Comparison of ENCODE assay signal across 10 mouse cellular contexts in genomic region chr6:90746331-90746864, GRCm38 (mm10).
DNase-seq lines count a peak whose midpoint lies in the region; ATAC-seq and TF ChIP-seq lines count a peak whose summit lies in the region.
"Had no signal": no experiment of that assay in that cellular context is flagged by ENCODE, and none has a peak within 500 bp of the region (broad histone marks: within the 10 kb centered on the region; RNA-seq: fewer than 3 reads in every experiment).

No protein-coding gene starts in this region.

- DNase-seq in heart, postnatal 0 days (ENCODE audit: low spot score), result no peak
- DNase-seq in heart, postnatal 36 days, result no peak
- DNase-seq in thymus, adult 2 months, result peak; percentile 41
- DNase-seq in thymus, adult 18-20 months, result no peak
- peak; percentile 76 for DNase-seq in hindbrain, postnatal 0 days (ENCODE audit: low spot score)
- no peak for DNase-seq in ovary, adult 18-20 months (ENCODE audit: low spot score)
- DNase-seq in layer of hippocampus, postnatal 36 days, result no peak
- DNase-seq in heart, adult 9 months (ENCODE audit: low spot score in 2 of 2), result no peak

- H3K4me3 ChIP-seq in heart, postnatal 0 days (ENCODE audit: low read depth, low read length), result no peak overlapping the region
- no peak overlapping the region for H3K4me3 ChIP-seq in thymus, adult 2 months (ENCODE audit: control insufficient read depth, insufficient read depth, low read length)
- no peak overlapping the region for H3K4me3 ChIP-seq in hindbrain, postnatal 0 days (ENCODE audit: low read length)
- H3K4me3 ChIP-seq: liver, embryonic 15.5 days had no signal

- TF ChIP-seq POLR2A in thymus, adult 2 months (IDR thresholded peaks at IDR 0.05; ENCODE audit: control insufficient read depth, extremely low read depth, insufficient read depth, low read length, poor library complexity), result no peak

- no peaks in the 10 kb centered on the region for H3K27me3 ChIP-seq in heart, postnatal 0 days (ENCODE audit: control insufficient read depth, insufficient read depth, low read length)
- no peaks in the 10 kb centered on the region for H3K27me3 ChIP-seq in thymus, adult 2 months (ENCODE audit: control insufficient read depth, insufficient read depth, low read length)
- no peaks in the 10 kb centered on the region for H3K27me3 ChIP-seq in hindbrain, postnatal 0 days (ENCODE audit: insufficient read depth, low read length)
- H3K27me3 ChIP-seq: liver, embryonic 15.5 days; Patski had no signal

- TF ChIP-seq EP300 in heart, postnatal 0 days (IDR thresholded peaks at IDR 0.05; ENCODE audit: low read depth), result no peak

- no peaks in the 10 kb centered on the region for H3K9me3 ChIP-seq in heart, postnatal 0 days (replicated peaks; ENCODE audit: control insufficient read depth, low read length)
- no peaks in the 10 kb centered on the region for H3K9me3 ChIP-seq in hindbrain, postnatal 0 days (ENCODE audit: low read length)
- H3K9me3 ChIP-seq: liver, embryonic 15.5 days had no signal

- no peak overlapping the region for H3K4me2 ChIP-seq in heart, postnatal 0 days (ENCODE audit: low read depth, low read length)
- no peak overlapping the region for H3K4me2 ChIP-seq in hindbrain, postnatal 0 days (ENCODE audit: low read depth, low read length)
- H3K4me2 ChIP-seq: liver, embryonic 15.5 days had no signal

- no peak overlapping the region for H3K9ac ChIP-seq in heart, postnatal 0 days (replicated peaks; ENCODE audit: low read depth, low read length)
- H3K9ac ChIP-seq in hindbrain, postnatal 0 days (replicated peaks; ENCODE audit: low read length), result no peak overlapping the region
- H3K9ac ChIP-seq: liver, embryonic 15.5 days had no signal

- no peak for ATAC-seq in heart, postnatal 0 days (ENCODE audit: insufficient read depth, low read depth)
- ATAC-seq in hindbrain, postnatal 0 days, result peak; percentile 84
- ATAC-seq: Patski had no signal

- peak; percentile 23 for TF ChIP-seq CTCF in heart, postnatal 0 days (IDR thresholded peaks at IDR 0.05; ENCODE audit: low read depth)
- no peak for TF ChIP-seq CTCF in thymus, adult 2 months (IDR thresholded peaks at IDR 0.05; ENCODE audit: borderline replicate concordance, control insufficient read depth, extremely low read depth, insufficient read depth, low read length, poor library complexity)
- peak; percentile 61 for TF ChIP-seq CTCF in hindbrain, postnatal 0 days (IDR thresholded peaks at IDR 0.05; ENCODE audit: low read depth)

- H3K36me3 ChIP-seq in heart, postnatal 0 days (replicated peaks; ENCODE audit: control insufficient read depth, insufficient read depth, low read length), result no peaks in the 10 kb centered on the region
- H3K36me3 ChIP-seq in thymus, adult 2 months (ENCODE audit: control insufficient read depth, insufficient read depth, low read length), result no peaks in the 10 kb centered on the region
- no peaks in the 10 kb centered on the region for H3K36me3 ChIP-seq in hindbrain, postnatal 0 days (ENCODE audit: insufficient read depth, low read length)
- H3K36me3 ChIP-seq: liver, embryonic 15.5 days had no signal

- H3K4me1 ChIP-seq in heart, postnatal 0 days (ENCODE audit: control insufficient read depth, insufficient read depth), result peaks cover 18% of the 10 kb centered on the region
- peaks cover 48% of the 10 kb centered on the region for H3K4me1 ChIP-seq in thymus, adult 2 months (replicated peaks; ENCODE audit: control insufficient read depth, insufficient read depth, low read length)
- peaks cover 12% of the 10 kb centered on the region; the same call in 1 of the 2 replicates for H3K4me1 ChIP-seq in hindbrain, postnatal 0 days (ENCODE audit: insufficient read depth, low read length)

- H3K27ac ChIP-seq in heart, postnatal 0 days (ENCODE audit: low read depth), result no peak overlapping the region
- peak overlapping the region; percentile 52; the same call in 1 of the 2 replicates for H3K27ac ChIP-seq in thymus, adult 2 months (ENCODE audit: control insufficient read depth, insufficient read depth, low read length)
- peak overlapping the region; percentile 48 for H3K27ac ChIP-seq in hindbrain, postnatal 0 days
- H3K27ac ChIP-seq: liver, embryonic 15.5 days had no signal

- intact Hi-C loops in heart, postnatal 36 days (cut with DNase I), result no loop called here

- WGBS in heart, postnatal 0 days, result 53% methylated on average over 3 of the region's 3 CpGs
- WGBS in thymus, adult 2 months, result 30% methylated on average over 3 of the region's 3 CpGs
- 29% methylated on average over 3 of the region's 3 CpGs for WGBS in hindbrain, postnatal 0 days

Comparison
In these comparisons a context has a peak if more than half of its experiments do, and no peak if none do; other contexts are left out.
1. DNase-seq: peak in thymus, adult 2 months (single experiment) and hindbrain, postnatal 0 days (single experiment); none in heart, postnatal 0 days (single experiment), heart, postnatal 36 days (0 of 2), thymus, adult 18-20 months (0 of 2), ovary, adult 18-20 months (single experiment), layer of hippocampus, postnatal 36 days (0 of 2) and heart, adult 9 months (0 of 2).